Mouse (Mus musculus) spleen, adult 2 months (tissue): ENCODE results near the gene Gabpb2.

Experiments
- CTCF ChIP-seq: fragments of 200-500 bp; IDR thresholded peaks from 2 replicates; pipeline ENCODE4 v1.5.1; 2011; ENCODE audit warnings: mild to moderate bottlenecking, inconsistent platforms; ENCODE audit not compliant: insufficient read depth, insufficient read length, insufficient replicate concordance; ENCODE audit errors: extremely low read depth
- POLR2A ChIP-seq: fragments of 200-500 bp; IDR thresholded peaks from 2 replicates; pipeline ENCODE4 v1.6.1; 2011; ENCODE audit warnings: low read depth, low read length, inconsistent platforms

DNA sequence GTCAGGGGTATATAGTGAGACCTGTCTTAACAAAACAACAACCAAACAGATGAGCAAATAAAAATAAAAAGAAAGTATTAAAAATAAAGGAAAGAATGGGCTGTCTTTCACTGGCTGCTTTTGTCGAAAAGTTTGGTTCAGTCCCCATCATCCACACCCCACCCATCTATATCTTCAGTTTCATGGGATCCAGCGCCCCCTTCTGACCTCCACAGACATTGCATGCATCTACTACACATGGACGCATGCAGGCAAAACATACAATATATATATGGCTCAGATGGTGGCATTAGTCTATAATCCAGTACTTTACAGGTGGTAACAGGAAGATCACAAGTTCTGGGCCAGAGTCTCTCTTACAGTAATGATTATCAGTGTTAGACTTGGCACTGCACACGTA, 63.8 kb downstream of the Gabpb2 start:
- TF ChIP-seq CTCF (peak; percentile 67; the same call in 1 of the 2 replicates), POLR2A (no peak)
